Mouse (Mus musculus) cerebellum, adult (tissue): ENCODE measurements at regions not wholly inside any gene's neighbourhood (a gene's known extent, or its start where the extent isn't known, plus 50 kb on each side); places are given as distances from the start of the nearest gene placed in this dataset.

Experiments
- ATAC-seq: cut with Nextera tagmentation; 2 replicates; pipeline ENCODE4 v1.9.2; 2017; ENCODE audit warnings: mild to moderate bottlenecking, moderate library complexity, mixed read lengths; ENCODE audit not compliant: insufficient number of reproducible peaks, low FRiP score, low TSS enrichment

GRCm38 (mm10) chr1:111699030-111699732, 165.5 kb downstream of the Dsel start:
- no peak for ATAC-seq

GRCm38 (mm10) chr1:111660950-111661349, 203.8 kb downstream of the Dsel start:
- ATAC-seq = no peak

GRCm38 (mm10) chr1:111660099-111660670, 204.5 kb downstream of the Dsel start:
- ATAC-seq = peak; percentile 31; the same call in 1 of the 2 replicates

- no peak for ATAC-seq
These were observed 230.8 kb downstream of the Dsel start for GRCm38 (mm10) chr1:111633860-111634460.
